Comparison of ENCODE assay signal across 34 mouse cellular contexts in the genomic region with DNA sequence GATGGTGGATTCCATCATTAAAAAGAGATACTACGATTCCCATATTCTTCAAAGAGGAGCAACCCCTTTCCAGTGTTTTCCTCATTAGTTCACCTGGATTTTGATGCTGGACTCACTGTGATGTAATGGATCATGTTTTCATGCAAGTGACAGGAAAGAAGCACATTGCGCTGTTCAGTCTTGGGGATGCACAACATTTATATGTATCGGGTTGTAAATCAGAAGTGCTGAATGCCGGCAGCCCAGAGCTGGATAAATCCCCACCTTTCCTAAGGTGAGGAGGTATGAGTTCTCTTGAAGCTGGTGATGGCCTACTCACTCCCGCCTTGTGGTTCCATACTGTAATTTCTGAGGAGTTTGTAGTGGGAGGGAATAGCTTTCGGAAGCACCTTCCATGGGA.
"Had no signal": no experiment of that assay in that cellular context is flagged by ENCODE, and none has a peak within 500 bp of the region (broad histone marks: within the 10 kb centered on the region; RNA-seq: fewer than 3 reads in every experiment).

No protein-coding gene starts in this region.

- H3K4me2 ChIP-seq: heart, embryonic 11.5 days; heart, embryonic 13.5 days; heart, embryonic 15.5 days; hindbrain, embryonic 12.5 days; hindbrain, embryonic 13.5 days; hindbrain, embryonic 14.5 days; hindbrain, embryonic 15.5 days; intestine, embryonic 15.5 days; kidney, embryonic 15.5 days had no signal

- H3K4me1 ChIP-seq: hindbrain, embryonic 10.5 days; hindbrain, embryonic 12.5 days; hindbrain, embryonic 13.5 days; hindbrain, embryonic 15.5 days; intestine, embryonic 15.5 days; kidney, embryonic 15.5 days had no signal

- ATAC-seq: hindbrain, embryonic 16.5 days; hindbrain, postnatal 0 days; inflammation-experienced regulatory T-cells, adult 6 months; intestine, embryonic 15.5 days; intestine, embryonic 16.5 days; intestine, postnatal 0 days had no signal

- H3K36me3 ChIP-seq: heart, embryonic 13.5 days; heart, embryonic 15.5 days; hindbrain, embryonic 10.5 days; hindbrain, embryonic 12.5 days; hindbrain, embryonic 13.5 days; hindbrain, embryonic 15.5 days; intestine, embryonic 15.5 days; kidney, embryonic 15.5 days had no signal

- H3K9me3 ChIP-seq: heart, embryonic 15.5 days; hindbrain, embryonic 10.5 days; hindbrain, embryonic 12.5 days; hindbrain, embryonic 13.5 days; hindbrain, embryonic 15.5 days; intestine, embryonic 15.5 days had no signal

- H3K27me3 ChIP-seq: heart, embryonic 13.5 days; heart, embryonic 15.5 days; hindbrain, embryonic 12.5 days; hindbrain, embryonic 13.5 days; hindbrain, embryonic 15.5 days; intestine, embryonic 15.5 days; kidney, embryonic 15.5 days had no signal

- H3K4me3 ChIP-seq: heart, embryonic 13.5 days; heart, embryonic 15.5 days; hindbrain, embryonic 10.5 days; hindbrain, embryonic 12.5 days; hindbrain, embryonic 13.5 days; hindbrain, embryonic 15.5 days; intestine, embryonic 15.5 days; kidney, embryonic 15.5 days; layer of hippocampus, adult 2 months; left cerebral cortex, adult 2 months had no signal

- DNase-seq: heart, postnatal 10 days; heart, postnatal 14 days; heart, postnatal 36 days; heart, postnatal 4 days; kidney, adult 11 months; kidney, adult 18-20 months; kidney, adult 2 months; kidney, adult 8-10 months; kidney, adult 9 months; kidney, postnatal 10 days; kidney, postnatal 14 days; kidney, postnatal 25 days; kidney, postnatal 36 days; kidney, postnatal 4 days; layer of hippocampus, adult 9-11 months; layer of hippocampus, postnatal 36 days had no signal

- H3K27ac ChIP-seq: heart, embryonic 13.5 days; heart, embryonic 15.5 days; hindbrain, embryonic 10.5 days; hindbrain, embryonic 12.5 days; hindbrain, embryonic 13.5 days; hindbrain, embryonic 14.5 days; hindbrain, embryonic 15.5 days; hindbrain, postnatal 0 days; intestine, embryonic 15.5 days; kidney, embryonic 15.5 days; kidney, postnatal 0 days; layer of hippocampus, adult 2 months; left cerebral cortex, adult 2 months had no signal

- H3K9ac ChIP-seq: heart, embryonic 13.5 days; heart, embryonic 15.5 days; hindbrain, embryonic 12.5 days; hindbrain, embryonic 13.5 days; hindbrain, embryonic 14.5 days; hindbrain, embryonic 15.5 days; intestine, embryonic 15.5 days; kidney, embryonic 15.5 days had no signal
